Mouse (Mus musculus) heart, postnatal 0 days (tissue): ENCODE results near the gene Cfap52. TPM values are rescaled to one million over a fixed set of nuclear protein-coding genes. Genes with fewer than 3 reads are reported as not detected.

Experiments
- ATAC-seq: fragments of 200-750 bp; cut with Nextera tagmentation; 2 replicates; pipeline ENCODE4 v1.8.0; 2017; ENCODE audit warnings: low read depth, moderate number of reproducible peaks, moderate library complexity; ENCODE audit not compliant: insufficient read depth
- DNase-seq: peaks from one replicate; pipeline ENCODE4 v3.0.0-alpha.2; 2016; ENCODE audit warnings: low spot score
- H3K27ac ChIP-seq: fragments of 300-500 bp; sonication (generic); 2 replicates; pipeline ENCODE4 v1.5.1; 2014; ENCODE audit warnings: low read depth, mild to moderate bottlenecking
- H3K27me3 ChIP-seq: fragments of 300-500 bp; sonication (generic); 2 replicates; pipeline ENCODE4 v1.6.1; 2014; ENCODE audit warnings: low read length, mixed read lengths; ENCODE audit not compliant: control insufficient read depth, insufficient read depth
- H3K36me3 ChIP-seq: fragments of 300-500 bp; sonication (generic); replicated peaks from 2 replicates; pipeline ENCODE4 v1.6.1; 2014; ENCODE audit warnings: low read length, mixed read lengths; ENCODE audit not compliant: control insufficient read depth, insufficient read depth
- H3K4me1 ChIP-seq: fragments of 300-500 bp; sonication (generic); 2 replicates; pipeline ENCODE4 v1.6.1; 2014; ENCODE audit warnings: antibody characterized with exemption; ENCODE audit not compliant: control insufficient read depth, insufficient read depth
- H3K4me2 ChIP-seq: fragments of 300-500 bp; sonication (generic); 2 replicates; pipeline ENCODE4 v1.6.1; 2014; ENCODE audit warnings: low read depth, mild to moderate bottlenecking, low read length, moderate library complexity
- H3K4me3 ChIP-seq: fragments of 300-500 bp; sonication (generic); 2 replicates; pipeline ENCODE4 v1.5.1; 2014; ENCODE audit warnings: low read depth, low read length
- H3K9ac ChIP-seq: fragments of 300-500 bp; sonication (generic); replicated peaks from 2 replicates; pipeline ENCODE4 v1.6.1; 2014; ENCODE audit warnings: low read depth, low read length, mixed read lengths
- H3K9me3 ChIP-seq: fragments of 300-500 bp; sonication (generic); replicated peaks from 2 replicates; pipeline ENCODE4 v1.6.1; 2016; ENCODE audit warnings: low read length; ENCODE audit not compliant: control insufficient read depth
- CTCF ChIP-seq: IDR thresholded peaks from 2 replicates; pipeline ENCODE4 v1.5.1; 2016; ENCODE audit warnings: antibody characterized with exemption, control low read depth, low read depth
- EP300 ChIP-seq: IDR thresholded peaks from 2 replicates; pipeline ENCODE4 v1.6.1; 2016; ENCODE audit warnings: antibody characterized with exemption, low read depth
- WGBS: fragments of 180-500 bp; shearing (Covaris S2); extraction: QIAGEN DNeasy Blood & Tissue Kit; methylation state at CpG from one replicate; pipeline ENCODE4 v1.1.7; 2014; 5-methylcytosine and 5-hydroxymethylcytosine counted together
- polyA plus RNA-seq: library from polyadenylated mRNA; unstranded; fragments of >200 nt; fragmentation: Nextera tagmentation; extraction: Ambion mirVana; gene quantifications from 2 replicates; pipeline ENCODE4 v1.2.1, GENCODE M21; 2015
- total RNA-seq: library from RNA; depleted of rRNA; stranded (reverse); fragments of >200 nt; gene quantifications from 2 replicates; pipeline ENCODE4 v1.2.3, GENCODE M21; 2014; ENCODE audit warnings: low replicate concordance

The Cfap52 gene
- total and polyA plus RNA-seq, 2 experiments from 2014 or later = 0.12 TPM; not detected in 1

- Histone ChIP-seq H3K4me2 (no peak overlapping the region), H3K27me3 (no peaks in the 10 kb centered on the region), H3K4me3 (no peak overlapping the region), H3K27ac (no peak overlapping the region), H3K4me1 (peaks cover 15% of the 10 kb centered on the region), H3K9me3 (no peaks in the 10 kb centered on the region), H3K36me3 (peaks cover 30% of the 10 kb centered on the region), H3K9ac (no peak overlapping the region)
- ATAC-seq (no peak), DNase-seq (no peak)
- TF ChIP-seq EP300 (no peak), CTCF (peak; percentile 23)
- WGBS = 11% methylated on average over 2 of the region's 2 CpGs
These were observed 9.8 kb upstream of the Cfap52 start for GRCm38 (mm10) chr11:67975252-67975651.

- Histone ChIP-seq H3K27me3 (no peaks in the 10 kb centered on the region), H3K4me3 (no peak overlapping the region), H3K9ac (no peak overlapping the region), H3K9me3 (no peaks in the 10 kb centered on the region), H3K4me2 (no peak overlapping the region), H3K36me3 (peaks cover 37% of the 10 kb centered on the region), H3K27ac (peak overlapping the region; percentile 88), H3K4me1 (peaks cover 15% of the 10 kb centered on the region)
- ATAC-seq (no peak), DNase-seq (no peak)
- TF ChIP-seq CTCF (no peak), EP300 (no peak)
- 61% methylated on average over 5 of the region's 5 CpGs for WGBS
These were observed 7.8 kb upstream of the Cfap52 start for GRCm38 (mm10) chr11:67973225-67973624.

GRCm38 (mm10) chr11:67972606-67973005 lies 7.2 kb upstream of the Cfap52 start:
- Histone ChIP-seq H3K27ac (peak overlapping the region; percentile 88), H3K9ac (no peak overlapping the region), H3K27me3 (no peaks in the 10 kb centered on the region), H3K36me3 (peaks cover 37% of the 10 kb centered on the region), H3K9me3 (no peaks in the 10 kb centered on the region), H3K4me3 (no peak overlapping the region), H3K4me2 (no peak overlapping the region), H3K4me1 (peaks cover 15% of the 10 kb centered on the region)
- DNase-seq (peak; percentile 75), ATAC-seq (peak; percentile 87)
- WGBS = 26% methylated on average over 1 of the region's 1 CpGs
- no peak for TF ChIP-seq EP300
- TF ChIP-seq CTCF = no peak

DNA sequence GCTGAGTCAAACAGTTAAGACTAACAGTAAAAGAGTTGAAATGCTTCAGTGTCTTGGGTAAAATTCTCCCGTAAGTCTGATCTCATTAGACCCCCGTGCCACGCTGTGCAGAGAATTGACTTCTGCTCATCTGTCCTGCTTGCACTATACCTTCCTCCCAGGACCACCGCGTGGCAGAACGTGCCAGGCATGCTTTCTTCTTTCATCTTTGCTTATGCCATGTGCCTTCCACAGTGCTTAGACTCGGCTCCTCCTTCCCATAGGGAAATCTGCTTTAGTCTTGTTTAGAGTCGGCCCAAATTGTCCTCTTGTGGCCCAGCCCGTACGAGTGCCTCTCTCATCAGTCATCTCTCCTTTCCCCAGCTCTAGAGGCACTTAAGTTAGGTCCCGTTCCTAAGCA lies 2.4 kb upstream of the Cfap52 start:
- DNase-seq (no peak), ATAC-seq (no peak)
- Histone ChIP-seq H3K9me3 (no peaks in the 10 kb centered on the region), H3K27me3 (no peaks in the 10 kb centered on the region), H3K4me1 (peaks cover 19% of the 10 kb centered on the region), H3K9ac (no peak overlapping the region), H3K4me2 (no peak overlapping the region), H3K27ac (no peak overlapping the region), H3K4me3 (no peak overlapping the region), H3K36me3 (peaks cover 18% of the 10 kb centered on the region)
- whole genome bisulfite sequencing = 70% methylated on average over 11 of the region's 11 CpGs
- TF ChIP-seq CTCF (no peak), EP300 (no peak)

GRCm38 (mm10) chr11:67965905-67966878 lies 741 bp upstream of the Cfap52 start, which contains the start of gene Stx8:
Gene Stx8, plus strand, starts transcription at chr11:67966193.
- WGBS = under 1% methylated on average over 28 of the region's 28 CpGs
- Histone ChIP-seq H3K4me1 (peaks cover 10% of the 10 kb centered on the region; the same call in 1 of the 2 replicates), H3K9ac (peak within 1 kb of the TSS; percentile 93), H3K9me3 (no peaks in the 10 kb centered on the region), H3K4me2 (peak within 1 kb of the TSS; percentile 94), H3K36me3 (peaks cover 15% of the 10 kb centered on the region), H3K4me3 (peak within 1 kb of the TSS; percentile 96), H3K27ac (peak within 1 kb of the TSS; percentile 67), H3K27me3 (no peaks in the 10 kb centered on the region)
- DNase-seq = peak; percentile 83
- peak; percentile 83 for ATAC-seq
- no peak for TF ChIP-seq EP300
- no peak for TF ChIP-seq CTCF
